Mouse (Mus musculus) heart, embryonic 13.5 days (tissue): ENCODE data around the gene Ncf2. TPM values are rescaled to one million over a fixed set of nuclear protein-coding genes. Genes with fewer than 3 reads are reported as not detected.
"Not testable (repeated sequence)": the region's sequence is repeated elsewhere in the genome, so short reads cannot be mapped to it uniquely, and the experiment has no call there.

ENCODE experiments used
- ATAC-seq: fragments of 200-750 bp; cut with Nextera tagmentation; 2 replicates; pipeline ENCODE4 v1.8.0; 2017; ENCODE audit warnings: moderate TSS enrichment; ENCODE audit not compliant: insufficient number of reproducible peaks, low FRiP score, low TSS enrichment; ENCODE audit errors: extremely low read depth
- H3K27ac ChIP-seq: fragments of 300-500 bp; sonication (generic); replicated peaks from 2 replicates; pipeline ENCODE4 v1.5.1; 2015; ENCODE audit warnings: moderate library complexity, mild to moderate bottlenecking, inconsistent platforms
- H3K27me3 ChIP-seq: fragments of 300-500 bp; sonication (generic); replicated peaks from 2 replicates; pipeline ENCODE4 v1.6.1; 2015; ENCODE audit warnings: mild to moderate bottlenecking, inconsistent platforms
- H3K36me3 ChIP-seq: fragments of 300-500 bp; sonication (generic); 2 replicates; pipeline ENCODE4 v1.6.1; 2015; ENCODE audit warnings: mild to moderate bottlenecking, inconsistent platforms
- H3K4me1 ChIP-seq: fragments of 300-500 bp; sonication (generic); 2 replicates; pipeline ENCODE4 v1.6.1; 2015; ENCODE audit warnings: inconsistent platforms
- H3K4me2 ChIP-seq: fragments of 300-500 bp; sonication (generic); 2 replicates; pipeline ENCODE4 v1.6.1; 2015; ENCODE audit warnings: inconsistent platforms, mild to moderate bottlenecking, moderate library complexity
- H3K4me3 ChIP-seq: fragments of 300-500 bp; sonication (generic); 2 replicates; pipeline ENCODE4 v1.5.1; 2015; ENCODE audit warnings: moderate library complexity, mild to moderate bottlenecking, inconsistent platforms
- H3K9ac ChIP-seq: fragments of 300-500 bp; sonication (generic); 2 replicates; pipeline ENCODE4 v1.6.1; 2015; ENCODE audit warnings: inconsistent platforms, mild to moderate bottlenecking, moderate library complexity
- H3K9me3 ChIP-seq: fragments of 300-500 bp; sonication (generic); 2 replicates; pipeline ENCODE4 v1.6.1; 2016; ENCODE audit warnings: inconsistent platforms
- WGBS: fragments of 180-500 bp; shearing (Covaris S2); methylation state at CpG from one replicate; pipeline ENCODE4 v1.1.7; 2015; ENCODE audit warnings: mixed read lengths; 5-methylcytosine and 5-hydroxymethylcytosine counted together
- polyA plus RNA-seq: library from polyadenylated mRNA; unstranded; fragments of >200 nt; fragmentation: Nextera tagmentation; extraction: Ambion mirVana; gene quantifications from 2 replicates; pipeline ENCODE4 v1.2.1, GENCODE M21; 2015

Ncf2 gene
- polyA plus RNA-seq, result 3.3 and 4.6 TPM in 2 replicates

DNA sequence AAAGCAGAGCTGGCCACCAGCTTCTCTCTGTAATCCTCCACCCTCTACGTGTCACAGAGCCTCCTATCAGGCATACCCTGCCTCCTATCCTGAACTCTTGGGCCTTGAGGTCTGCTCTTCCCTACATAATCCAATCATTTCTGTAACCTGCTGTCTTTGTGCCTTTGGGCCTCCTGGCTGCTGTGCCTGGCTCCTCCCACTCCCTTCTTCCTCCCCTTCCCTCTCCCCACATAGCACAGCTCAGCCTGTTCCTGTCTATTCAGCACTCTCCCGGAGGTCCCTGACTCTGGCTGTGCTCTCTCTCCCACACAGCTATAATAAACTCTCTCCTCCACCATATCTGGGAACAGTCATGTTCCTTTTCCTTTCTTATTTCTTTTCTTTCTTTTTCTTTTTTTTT lies at the start of gene Ncf2:
Ncf2 (plus strand) TSS at position 298 of the 400 bp plus-strand sequence.
- WGBS, result 9% methylated on average over 2 of the region's 2 CpGs
- no peak for ATAC-seq
- Histone ChIP-seq H3K36me3 (no peaks in the 10 kb centered on the region), H3K4me3 (no peak within 1 kb of the TSS), H3K27ac (peak within 1 kb of the TSS; percentile 73), H3K9me3 (no peaks in the 10 kb centered on the region), H3K4me1 (peaks cover 21% of the 10 kb centered on the region), H3K4me2 (peak within 1 kb of the TSS; percentile 21), H3K27me3 (no peaks in the 10 kb centered on the region), H3K9ac (0 out of 2 replicates have a peak within 1 kb of the TSS, but pooled peaks have one; percentile 33)

DNA sequence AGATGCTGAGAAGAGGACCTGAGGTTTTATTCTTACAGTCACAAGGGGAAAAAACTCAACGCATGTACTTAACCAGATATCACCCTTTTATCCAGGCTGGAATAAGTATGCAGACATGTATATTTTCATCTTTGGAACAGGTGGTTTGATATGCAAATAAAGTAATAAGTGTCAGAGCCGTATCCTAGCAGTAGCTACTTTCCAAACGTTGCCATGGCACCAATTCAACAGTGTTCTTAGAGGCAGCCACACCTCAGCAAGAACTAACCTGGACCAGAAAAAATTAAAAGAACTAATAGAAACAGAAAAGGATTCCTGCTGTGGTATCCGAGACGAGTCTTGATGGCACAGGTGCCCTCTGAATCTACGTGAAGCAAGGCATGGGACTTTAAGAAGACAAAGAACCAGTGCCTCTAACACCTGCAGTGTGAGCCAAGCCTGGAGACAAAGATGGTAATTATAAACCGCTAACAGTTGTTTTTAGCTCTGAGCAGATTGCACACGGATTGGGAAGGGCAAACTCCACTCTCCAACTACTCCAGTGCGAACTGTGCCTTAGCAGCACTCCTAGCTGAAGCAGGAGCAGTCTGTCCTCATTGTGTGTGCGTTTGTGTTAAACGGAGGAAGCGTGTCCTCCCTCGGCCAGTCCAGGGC lies 49.6 kb upstream of the Ncf2 start, which contains the start of gene Apobec4:
Apobec4 (plus strand) TSS at position 240 of the 654 bp plus-strand sequence.
- Histone ChIP-seq H3K4me3 (no peak within 1 kb of the TSS), H3K36me3 (no peaks in the 10 kb centered on the region), H3K27ac (no peak within 1 kb of the TSS), H3K9ac (no peak within 1 kb of the TSS), H3K4me2 (no peak within 1 kb of the TSS), H3K27me3 (no peaks in the 10 kb centered on the region), H3K4me1 (peaks cover 10% of the 10 kb centered on the region), H3K9me3 (no peaks in the 10 kb centered on the region)
- WGBS, result 64% methylated on average over 13 of the region's 13 CpGs
- no peak for ATAC-seq

DNA sequence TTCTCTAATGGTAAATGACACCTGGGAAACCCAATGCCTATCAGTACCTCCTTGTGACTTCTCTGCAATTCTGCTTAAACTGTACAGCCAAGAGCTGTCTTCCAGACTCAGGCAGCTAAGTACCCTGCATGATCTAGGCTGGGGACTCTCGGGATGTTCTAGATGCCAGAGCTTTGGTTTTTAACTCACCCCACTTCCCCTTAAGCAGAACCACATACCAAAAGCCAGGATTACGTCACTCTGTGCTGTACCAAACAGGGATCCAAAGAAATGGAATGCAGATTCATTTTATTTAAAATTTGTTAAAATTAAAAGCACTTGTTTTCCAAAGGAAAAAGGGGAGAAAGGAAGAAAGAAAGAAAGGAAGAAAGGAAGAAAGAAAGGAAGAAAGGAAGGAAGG lies 38.2 kb upstream of the Ncf2 start:
- no peaks in the 10 kb centered on the region for H3K9me3 ChIP-seq
- H3K36me3 ChIP-seq, result no peaks in the 10 kb centered on the region
- WGBS, result 65% methylated on average over 2 of the region's 2 CpGs
- ATAC-seq, result no peak
- H3K9ac ChIP-seq, result no peak overlapping the region
- no peak overlapping the region for H3K4me2 ChIP-seq
- no peak overlapping the region for H3K27ac ChIP-seq
- H3K4me1 ChIP-seq, result peaks cover 8% of the 10 kb centered on the region
- H3K4me3 ChIP-seq, result no peak overlapping the region
- H3K27me3 ChIP-seq, result peaks cover 12% of the 10 kb centered on the region

DNA sequence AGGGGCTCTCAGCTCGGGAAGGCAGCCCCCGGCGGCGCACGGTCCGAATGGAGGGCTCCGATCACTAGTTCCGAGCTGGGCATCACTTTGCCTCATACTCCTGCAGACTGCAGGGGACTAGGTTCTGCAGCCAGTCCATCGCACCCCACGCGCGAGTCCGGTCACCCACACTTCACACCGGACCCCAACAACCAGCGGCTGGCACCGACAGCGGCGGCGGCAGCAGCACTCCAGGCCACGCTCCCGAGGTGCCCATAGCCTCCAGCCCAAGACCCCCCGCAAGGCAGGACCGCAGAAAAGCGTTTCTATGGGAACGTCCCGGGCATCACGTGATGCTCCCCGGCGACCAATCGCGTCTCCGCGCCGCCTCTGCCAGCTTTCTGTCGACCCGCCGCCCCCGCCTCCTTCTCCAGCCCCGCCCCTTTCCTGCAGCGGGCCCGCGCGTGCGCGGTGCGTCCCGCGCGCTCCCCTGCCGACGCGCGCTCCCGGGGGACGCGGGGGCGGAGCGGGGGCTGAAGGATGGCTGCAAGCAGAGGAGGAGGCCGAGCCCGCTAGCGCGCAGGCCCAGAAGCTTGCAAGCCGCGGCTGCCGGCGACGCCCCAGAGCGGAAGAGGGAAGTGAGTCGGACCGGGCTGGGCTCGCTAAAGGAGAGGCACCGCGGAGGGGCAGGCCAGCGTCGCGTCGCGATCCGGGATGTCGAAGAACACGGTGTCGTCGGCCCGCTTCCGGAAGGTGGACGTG lies 33.8 kb upstream of the Ncf2 start, which contains the start of the genes Rgl1 and Arpc5:
Rgl1 (minus strand) TSS at position 320 of the 741 bp plus-strand sequence.
Arpc5 (plus strand) TSS at position 511 of the 741 bp plus-strand sequence.
- H3K4me2 ChIP-seq, result peak within 1 kb of the TSS; percentile 91
- peaks cover 19% of the 10 kb centered on the region for H3K4me1 ChIP-seq
- no peaks in the 10 kb centered on the region for H3K9me3 ChIP-seq
- peaks cover 28% of the 10 kb centered on the region for H3K36me3 ChIP-seq
- ATAC-seq, result peak; percentile 93
- H3K27me3 ChIP-seq, result peaks cover 12% of the 10 kb centered on the region
- under 1% methylated on average over 86 of the region's 86 CpGs for WGBS
- H3K9ac ChIP-seq, result peak within 1 kb of the TSS; percentile 98
- peak within 1 kb of the TSS; percentile 90 for H3K4me3 ChIP-seq
- peak within 1 kb of the TSS; percentile 94 for H3K27ac ChIP-seq

DNA sequence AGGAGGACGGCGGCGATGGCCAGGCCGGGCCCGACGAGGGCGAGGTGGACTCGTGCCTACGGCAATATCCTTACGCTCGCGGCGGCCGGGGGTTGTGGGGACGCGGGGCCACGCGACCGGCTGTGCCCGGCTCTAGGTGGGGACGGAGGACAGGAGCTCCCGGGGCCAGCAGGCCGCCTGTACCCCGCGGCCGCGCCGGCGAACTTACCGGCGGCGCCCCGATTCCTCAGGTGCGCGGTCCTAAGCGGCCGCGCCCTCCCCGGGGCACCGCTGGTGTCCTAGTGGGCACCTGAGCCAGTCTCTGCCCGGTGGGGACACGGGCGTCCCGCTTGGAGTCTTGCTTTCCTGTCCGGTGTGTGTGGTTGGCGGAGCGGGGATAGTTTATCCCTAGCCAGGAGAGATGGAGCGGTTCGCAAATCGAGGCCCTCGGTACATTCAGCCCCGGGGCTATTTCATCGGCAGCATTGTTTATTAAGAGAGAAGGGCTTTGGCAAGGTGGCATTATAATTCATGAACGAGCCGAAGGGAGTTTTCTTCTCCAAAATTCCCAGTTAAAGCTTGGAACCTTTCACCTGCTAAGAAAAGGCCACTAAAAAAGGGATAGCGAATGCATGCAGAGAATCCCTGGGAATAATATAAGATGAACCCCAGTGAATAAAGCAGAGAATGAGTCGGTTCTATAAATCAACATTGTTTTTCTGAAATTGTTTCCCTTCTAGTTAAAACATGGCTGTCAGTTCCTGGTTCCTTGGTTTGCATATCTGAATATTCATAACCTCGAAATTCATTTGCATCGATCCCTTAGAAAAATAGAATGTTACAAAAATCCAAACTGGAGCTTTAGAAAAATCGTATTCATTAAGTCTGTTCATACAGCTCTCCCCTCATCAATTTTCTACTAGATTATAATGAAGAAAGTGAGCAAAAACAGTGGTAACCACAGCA lies 32.9 kb upstream of the Ncf2 start:
- peaks cover 19% of the 10 kb centered on the region for H3K4me1 ChIP-seq
- peak; percentile 44 for ATAC-seq
- H3K9ac ChIP-seq, result peak overlapping the region; percentile 98
- H3K9me3 ChIP-seq, result no peaks in the 10 kb centered on the region
- peak overlapping the region; percentile 94 for H3K27ac ChIP-seq
- H3K4me2 ChIP-seq, result peak overlapping the region; percentile 91
- H3K4me3 ChIP-seq, result peak overlapping the region; percentile 90
- under 1% methylated on average over 60 of the region's 60 CpGs for WGBS
- peaks cover 37% of the 10 kb centered on the region for H3K36me3 ChIP-seq
- H3K27me3 ChIP-seq, result peaks cover 12% of the 10 kb centered on the region

DNA sequence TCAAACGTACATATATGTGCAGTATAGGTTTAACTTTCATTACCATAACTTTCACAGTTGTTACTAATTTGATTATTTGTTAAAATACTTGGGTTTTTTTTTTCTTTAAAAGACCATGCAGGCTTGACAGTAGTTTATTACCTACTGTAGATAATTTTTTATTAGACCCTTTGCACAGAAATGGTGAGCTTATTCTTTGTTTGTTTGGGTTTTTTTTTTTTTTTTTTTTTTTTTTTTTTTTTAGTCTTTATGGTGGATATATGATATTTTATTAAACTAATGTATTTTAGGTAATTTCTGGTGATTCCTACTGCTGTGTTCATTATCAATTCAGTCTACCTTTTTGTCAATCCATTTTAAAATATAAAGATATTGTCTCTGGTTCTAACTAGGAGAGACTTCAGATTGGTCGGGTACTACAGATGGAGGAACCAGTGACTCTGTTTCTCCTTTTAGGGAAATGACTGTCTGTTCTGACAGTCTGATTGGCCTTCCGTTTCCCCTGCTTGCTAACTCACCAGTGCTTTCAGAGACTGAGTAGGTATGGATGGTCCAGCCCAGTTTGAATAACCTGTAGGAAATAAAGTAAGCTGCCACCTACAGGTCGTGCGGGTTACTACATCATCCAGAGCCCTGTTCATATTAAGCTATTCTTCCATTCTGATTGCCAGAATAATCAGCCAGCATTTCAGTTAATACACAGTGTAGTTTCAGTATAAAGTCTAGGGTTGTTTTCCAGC lies 32.1 kb upstream of the Ncf2 start:
- peak overlapping the region; percentile 90 for H3K4me3 ChIP-seq
- H3K9me3 ChIP-seq, result no peaks in the 10 kb centered on the region
- ATAC-seq, result no peak
- H3K36me3 ChIP-seq, result peaks cover 45% of the 10 kb centered on the region
- H3K27me3 ChIP-seq, result peaks cover 12% of the 10 kb centered on the region
- peak overlapping the region; percentile 98; the same call in 1 of the 2 replicates for H3K9ac ChIP-seq
- H3K4me2 ChIP-seq, result peak overlapping the region; percentile 91
- WGBS, result 7% methylated on average over 5 of the region's 5 CpGs
- no peak overlapping the region for H3K27ac ChIP-seq
- peaks cover 19% of the 10 kb centered on the region for H3K4me1 ChIP-seq

DNA sequence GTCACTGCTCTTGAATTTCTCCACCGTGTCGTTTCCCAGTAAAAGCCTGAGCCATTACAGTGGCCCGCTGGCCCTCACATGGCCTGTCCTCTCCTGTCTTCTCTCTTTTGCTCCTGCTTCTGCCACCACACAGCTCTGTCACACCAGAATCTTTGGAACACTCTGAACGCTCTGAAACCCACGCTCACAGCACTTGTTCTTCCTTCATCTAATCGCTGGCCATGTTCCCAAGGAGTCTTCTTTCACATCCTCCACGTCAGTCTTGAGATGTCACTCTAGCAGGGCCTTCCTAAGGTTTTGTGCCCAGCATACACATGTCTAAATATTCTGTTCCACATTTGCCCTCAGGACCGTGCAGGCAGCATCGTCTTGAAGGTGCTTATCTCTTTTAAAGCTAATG lies 29.0 kb upstream of the Ncf2 start:
- Histone ChIP-seq H3K4me1 (peaks cover 10% of the 10 kb centered on the region), H3K9ac (no peak overlapping the region), H3K27ac (no peak overlapping the region), H3K27me3 (no peaks in the 10 kb centered on the region), H3K4me2 (no peak overlapping the region), H3K4me3 (no peak overlapping the region), H3K36me3 (peaks cover 76% of the 10 kb centered on the region), H3K9me3 (no peaks in the 10 kb centered on the region)
- WGBS, result 82% methylated on average over 9 of the region's 9 CpGs
- no peak for ATAC-seq

DNA sequence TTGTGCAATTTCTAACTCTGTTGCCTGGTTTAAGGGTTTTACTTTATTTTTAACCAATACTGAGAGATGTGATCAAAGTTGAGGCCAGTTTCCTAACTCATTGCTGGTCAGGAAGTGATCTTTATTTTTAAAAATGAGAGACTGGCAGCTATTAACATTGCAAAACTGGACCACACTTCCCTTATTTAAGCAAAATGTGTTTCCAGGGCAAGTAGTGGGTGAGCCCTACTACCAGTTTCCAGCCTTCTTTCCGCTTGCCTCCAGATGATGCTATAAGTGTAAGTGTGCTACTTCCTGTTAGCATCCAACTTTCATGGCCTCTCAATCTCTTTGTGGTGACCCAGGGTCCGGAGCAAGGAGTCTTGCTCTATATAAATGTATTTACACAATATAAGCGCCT lies 25.4 kb upstream of the Ncf2 start:
- ATAC-seq, result not testable (repeated sequence)
- WGBS, result 94% methylated on average over 3 of the region's 3 CpGs

DNA sequence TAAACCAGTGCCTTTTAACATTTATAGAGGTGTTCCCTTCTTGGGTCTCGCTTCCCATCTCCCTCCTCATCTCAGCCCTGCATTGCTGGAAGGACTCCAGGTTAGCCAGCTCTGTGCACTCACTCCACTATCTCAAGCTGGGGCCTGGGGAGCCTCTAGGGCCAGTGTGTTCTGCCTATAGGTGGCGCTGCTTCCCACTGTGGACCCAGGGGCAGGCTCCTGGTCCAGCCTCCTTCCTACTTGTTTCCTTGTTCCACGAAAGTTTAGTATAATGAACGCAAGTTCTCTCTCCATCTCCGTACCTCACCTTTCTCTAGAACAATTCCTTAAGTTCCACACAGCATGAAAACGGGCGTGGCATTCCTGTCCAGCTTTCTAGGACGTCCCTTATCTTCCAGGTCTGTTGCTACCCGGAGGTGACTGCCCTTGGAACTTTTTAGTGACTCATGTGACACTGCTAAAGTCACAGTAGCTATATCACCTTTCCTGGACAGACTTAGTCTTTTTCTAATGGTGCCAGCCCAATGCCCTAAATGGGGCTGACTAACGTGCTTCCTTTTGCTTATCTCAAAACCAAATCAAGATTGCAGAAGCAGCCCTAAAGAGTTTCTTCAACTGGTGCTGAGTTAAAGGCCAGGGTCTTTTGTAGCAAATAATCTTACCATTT lies 20.8 kb upstream of the Ncf2 start:
- peaks cover 6% of the 10 kb centered on the region; the same call in 1 of the 2 replicates for H3K4me1 ChIP-seq
- 18% methylated on average over 10 of the region's 10 CpGs for WGBS
- peak; percentile 61 for ATAC-seq
- H3K36me3 ChIP-seq, result peaks cover 25% of the 10 kb centered on the region
- H3K9ac ChIP-seq, result no peak overlapping the region
- H3K4me2 ChIP-seq, result peak overlapping the region; percentile 23; the same call in 1 of the 2 replicates
- H3K27me3 ChIP-seq, result no peaks in the 10 kb centered on the region
- H3K27ac ChIP-seq, result no peak overlapping the region
- H3K9me3 ChIP-seq, result no peaks in the 10 kb centered on the region
- no peak overlapping the region for H3K4me3 ChIP-seq

More for the DNA sequence above, 25.4 kb upstream of the Ncf2 start:
- H3K36me3 ChIP-seq, result peaks cover 70% of the 10 kb centered on the region
- H3K9me3 ChIP-seq, H3K27ac ChIP-seq, H3K4me3 ChIP-seq, H3K27me3 ChIP-seq, H3K9ac ChIP-seq, H3K4me1 ChIP-seq, H3K4me2 ChIP-seq: not testable (repeated sequence)

DNA sequence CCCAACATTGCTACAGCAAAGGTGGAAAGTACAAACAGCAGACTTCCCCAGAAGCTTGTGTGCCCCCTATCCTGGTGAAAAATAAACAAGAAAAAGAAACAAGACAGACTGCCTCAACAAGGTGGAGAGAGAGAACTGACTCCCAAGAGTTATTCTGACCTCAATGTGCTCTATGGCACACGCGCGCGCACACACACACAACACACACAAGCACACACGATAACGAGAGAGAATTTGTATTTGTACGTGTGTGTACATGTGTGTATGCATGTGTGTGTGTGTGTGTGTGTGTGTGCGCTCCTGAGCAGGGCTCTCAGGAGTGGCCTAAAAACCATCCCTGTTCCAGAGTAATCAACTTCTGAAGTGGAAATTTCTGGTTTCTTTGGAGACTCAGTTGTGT lies 15.4 kb upstream of the Ncf2 start:
- 95% methylated on average over 8 of the region's 8 CpGs for WGBS
- ATAC-seq, result no peak
- Histone ChIP-seq H3K27me3 (no peaks in the 10 kb centered on the region), H3K36me3 (no peaks in the 10 kb centered on the region), H3K4me1 (no peaks in the 10 kb centered on the region), H3K4me3 (no peak overlapping the region), H3K4me2 (no peak overlapping the region), H3K9me3 (no peaks in the 10 kb centered on the region), H3K9ac (no peak overlapping the region), H3K27ac (no peak overlapping the region)
